Mouse (Mus musculus) spleen, postnatal 14 days (tissue): ENCODE data around the gene Bmp8b.
"Not testable (repeated sequence)": the region's sequence is repeated elsewhere in the genome, so short reads cannot be mapped to it uniquely, and the experiment has no call there.

Experiments
- DNase-seq, 2 experiments: peaks; one replicate each; pipeline ENCODE4 v3.0.0; 2021 to 2022; ENCODE audit warnings: low spot score in 2 of 2

Gene Bmp8b

GRCm38 (mm10) chr4:123111275-123111983 is 6.5 kb downstream of the Bmp8b start:
- not testable (repeated sequence) for DNase-seq

GRCm38 (mm10) chr4:123112216-123112764 is 7.3 kb downstream of the Bmp8b start:
- DNase-seq = no peak

GRCm38 (mm10) chr4:123114651-123115050 is 9.7 kb downstream of the Bmp8b start:
- not testable (repeated sequence) for DNase-seq

GRCm38 (mm10) chr4:123116011-123116410 is 11.0 kb downstream of the Bmp8b start, which contains the start of gene Oxct2b:
Gene Oxct2b, plus strand, starts transcription at chr4:123116266.
- DNase-seq = no peak

GRCm38 (mm10) chr4:123116640-123117039 is 11.7 kb downstream of the Bmp8b start:
- DNase-seq = not testable (repeated sequence)

- DNase-seq = no peak
Observed at GRCm38 (mm10) chr4:123121286-123121685, 16.3 kb downstream of the Bmp8b start.

- no peak for DNase-seq
Observed at GRCm38 (mm10) chr4:123126626-123127025, 21.7 kb downstream of the Bmp8b start.

- no peak for DNase-seq
Observed at GRCm38 (mm10) chr4:123127051-123127450, 22.1 kb downstream of the Bmp8b start.

GRCm38 (mm10) chr4:123137551-123137950 is 32.6 kb downstream of the Bmp8b start:
- DNase-seq = no peak

- peak; percentile 42 to 63 for DNase-seq
Observed at GRCm38 (mm10) chr4:123139513-123140154, 34.7 kb downstream of the Bmp8b start, which contains the start of gene Ppie. Gene Ppie, minus strand, starts transcription at chr4:123139951.

- DNase-seq = no peak
Observed at GRCm38 (mm10) chr4:123147446-123148150, 42.6 kb downstream of the Bmp8b start.

GRCm38 (mm10) chr4:123152003-123152402 is 47.0 kb downstream of the Bmp8b start:
- no peak for DNase-seq

- DNase-seq = no peak
Observed at GRCm38 (mm10) chr4:123152976-123153375, 48.0 kb downstream of the Bmp8b start.

GRCm38 (mm10) chr4:123155004-123155403 is 50.0 kb downstream of the Bmp8b start:
- no peak for DNase-seq

GRCm38 (mm10) chr4:123155427-123155826 is 50.5 kb downstream of the Bmp8b start:
- DNase-seq = no peak

GRCm38 (mm10) chr4:123155840-123156239 is 50.9 kb downstream of the Bmp8b start:
- DNase-seq = no peak

- DNase-seq = no peak
Observed at GRCm38 (mm10) chr4:123160571-123160970, 55.6 kb downstream of the Bmp8b start.

GRCm38 (mm10) chr4:123161251-123161650 is 56.3 kb downstream of the Bmp8b start:
- not testable (repeated sequence) for DNase-seq

GRCm38 (mm10) chr4:123162305-123162917 is 57.4 kb downstream of the Bmp8b start:
- no peak for DNase-seq

- DNase-seq = no peak
Observed at GRCm38 (mm10) chr4:123164157-123164556, 59.2 kb downstream of the Bmp8b start.

- DNase-seq = no peak
Observed at GRCm38 (mm10) chr4:123171811-123172210, 66.8 kb downstream of the Bmp8b start.
